8 mouse cellular contexts compared by ENCODE assay signal in the genomic region with DNA sequence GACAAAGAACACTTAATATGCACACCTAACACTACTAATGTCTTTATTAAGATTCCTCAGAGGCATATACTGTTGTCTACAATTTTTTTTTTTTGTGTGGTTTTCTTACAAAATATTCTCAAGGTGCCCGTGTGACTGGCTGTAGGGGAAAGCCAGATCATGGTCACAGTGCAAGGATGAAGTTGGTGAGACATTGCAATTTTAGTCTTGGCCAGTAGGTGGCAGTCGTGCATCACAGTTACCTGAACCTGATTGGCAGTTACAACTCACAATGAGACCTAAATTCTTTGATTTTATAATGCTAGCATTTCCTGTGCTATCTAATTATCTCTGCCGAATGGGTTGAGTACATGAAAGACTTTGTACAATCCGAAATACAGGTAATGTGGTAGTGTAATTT.
A peak's percentile ranks its signal among the peaks of the same experiment; 100 is the strongest.
DNase-seq lines count a peak whose midpoint lies in the region; ATAC-seq lines count a peak whose summit lies in the region.

No protein-coding gene starts in this region.

- no peak overlapping the region for H3K4me3 ChIP-seq in intestine, embryonic 14.5 days (ENCODE audit: low read depth, low read length)
- H3K4me3 ChIP-seq in intestine, embryonic 16.5 days (ENCODE audit: low read length) = no peak overlapping the region
- no peak overlapping the region for H3K4me3 ChIP-seq in forebrain, embryonic 16.5 days (replicated peaks; ENCODE audit: low read length)
- H3K4me3 ChIP-seq in hindbrain, embryonic 16.5 days (ENCODE audit: low read length) = no peak overlapping the region
- H3K4me3 ChIP-seq in midbrain, embryonic 14.5 days (replicated peaks; ENCODE audit: low read depth, low read length) = no peak overlapping the region

- H3K27ac ChIP-seq in intestine, embryonic 14.5 days (ENCODE audit: low read depth) = no peak overlapping the region
- no peak overlapping the region for H3K27ac ChIP-seq in intestine, embryonic 16.5 days (ENCODE audit: low read length)
- no peak overlapping the region for H3K27ac ChIP-seq in forebrain, embryonic 16.5 days (ENCODE audit: low read length)
- no peak overlapping the region for H3K27ac ChIP-seq in hindbrain, embryonic 16.5 days (ENCODE audit: low read depth, low read length)
- no peak overlapping the region for H3K27ac ChIP-seq in midbrain, embryonic 14.5 days (replicated peaks; ENCODE audit: low read depth, low read length)

- no peak for ATAC-seq in intestine, embryonic 14.5 days (replicated peaks; ENCODE audit: low FRiP score, low TSS enrichment, low read depth)
- no peak for ATAC-seq in intestine, embryonic 16.5 days
- ATAC-seq in cerebellum, adult (ENCODE audit: insufficient number of reproducible peaks, low FRiP score, low TSS enrichment) = peak; percentile 39
- peak; percentile 84 for ATAC-seq in forebrain, embryonic 16.5 days
- ATAC-seq in hindbrain, embryonic 16.5 days = peak; percentile 58; the same call in 1 of the 2 replicates
- ATAC-seq in midbrain, embryonic 14.5 days (ENCODE audit: low FRiP score, low TSS enrichment) = peak; percentile 70

- H3K27me3 ChIP-seq in intestine, embryonic 14.5 days (replicated peaks; ENCODE audit: control insufficient read depth, insufficient read depth, low read length) = no peaks in the 10 kb centered on the region
- no peaks in the 10 kb centered on the region for H3K27me3 ChIP-seq in intestine, embryonic 16.5 days (replicated peaks; ENCODE audit: control insufficient read depth, insufficient read depth, low read length)
- no peaks in the 10 kb centered on the region for H3K27me3 ChIP-seq in forebrain, embryonic 16.5 days (replicated peaks; ENCODE audit: control insufficient read depth, insufficient read depth, low read length)
- no peaks in the 10 kb centered on the region for H3K27me3 ChIP-seq in hindbrain, embryonic 16.5 days (replicated peaks; ENCODE audit: control insufficient read depth, insufficient read depth, low read length)
- no peaks in the 10 kb centered on the region for H3K27me3 ChIP-seq in midbrain, embryonic 14.5 days (ENCODE audit: control insufficient read depth, insufficient read depth, low read length)

- no peaks in the 10 kb centered on the region for H3K4me1 ChIP-seq in intestine, embryonic 14.5 days (replicated peaks; ENCODE audit: control insufficient read depth, insufficient read depth, low read length)
- no peaks in the 10 kb centered on the region for H3K4me1 ChIP-seq in intestine, embryonic 16.5 days (ENCODE audit: control insufficient read depth, insufficient read depth, low read length)
- H3K4me1 ChIP-seq in forebrain, embryonic 16.5 days (replicated peaks; ENCODE audit: control insufficient read depth, insufficient read depth, low read length) = no peaks in the 10 kb centered on the region
- H3K4me1 ChIP-seq in hindbrain, embryonic 16.5 days (ENCODE audit: control insufficient read depth, insufficient read depth, low read depth, low read length) = peaks cover 3% of the 10 kb centered on the region; the same call in 1 of the 2 replicates
- H3K4me1 ChIP-seq in midbrain, embryonic 14.5 days (ENCODE audit: control insufficient read depth, insufficient read depth, low read length) = 0 out of 2 replicates have a peak, but pooled peaks cover 5% of the 10 kb centered on the region

- no peak overlapping the region for H3K9ac ChIP-seq in intestine, embryonic 14.5 days (ENCODE audit: low read length)
- H3K9ac ChIP-seq in intestine, embryonic 16.5 days (ENCODE audit: low read depth, low read length) = no peak overlapping the region
- no peak overlapping the region for H3K9ac ChIP-seq in forebrain, embryonic 16.5 days (replicated peaks; ENCODE audit: low read depth, low read length)
- H3K9ac ChIP-seq in hindbrain, embryonic 16.5 days (ENCODE audit: low read depth, low read length) = no peak overlapping the region
- no peak overlapping the region for H3K9ac ChIP-seq in midbrain, embryonic 14.5 days (replicated peaks; ENCODE audit: low read length)

- intact Hi-C loops in left cerebral cortex, postnatal 10 days (cut with DNase I) = no loop called here

- no peak overlapping the region for H3K4me2 ChIP-seq in intestine, embryonic 14.5 days (ENCODE audit: low read length)
- H3K4me2 ChIP-seq in intestine, embryonic 16.5 days (ENCODE audit: low read depth, low read length) = no peak overlapping the region
- no peak overlapping the region for H3K4me2 ChIP-seq in forebrain, embryonic 16.5 days (ENCODE audit: low read length)
- H3K4me2 ChIP-seq in hindbrain, embryonic 16.5 days (ENCODE audit: low read length) = no peak overlapping the region
- no peak overlapping the region for H3K4me2 ChIP-seq in midbrain, embryonic 14.5 days (ENCODE audit: low read length)

- DNase-seq in intestine, embryonic 14.5 days (ENCODE audit: low spot score) = peak; percentile 85
- DNase-seq in left cerebral cortex, postnatal 10 days (ENCODE audit: extremely low spot score in 1 of 2, low spot score in 2 of 2) = peak; percentile 57 to 65
- DNase-seq in midbrain, embryonic 14.5 days = peak; percentile 90
- peak; percentile 31 to 63 for DNase-seq in spleen, postnatal 10 days (ENCODE audit: low spot score in 2 of 2)

- no peaks in the 10 kb centered on the region for H3K9me3 ChIP-seq in intestine, embryonic 14.5 days (ENCODE audit: control insufficient read depth, low read length)
- H3K9me3 ChIP-seq in intestine, embryonic 16.5 days (ENCODE audit: control insufficient read depth, low read length) = no peaks in the 10 kb centered on the region
- H3K9me3 ChIP-seq in forebrain, embryonic 16.5 days (ENCODE audit: control insufficient read depth, low read length) = no peaks in the 10 kb centered on the region
- no peaks in the 10 kb centered on the region for H3K9me3 ChIP-seq in hindbrain, embryonic 16.5 days (ENCODE audit: control insufficient read depth, low read length)
- no peaks in the 10 kb centered on the region for H3K9me3 ChIP-seq in midbrain, embryonic 14.5 days (ENCODE audit: control insufficient read depth, low read length)

- WGBS in intestine, embryonic 14.5 days = 12% methylated on average over 4 of the region's 4 CpGs
- WGBS in intestine, embryonic 16.5 days = 14% methylated on average over 4 of the region's 4 CpGs
- 6% methylated on average over 4 of the region's 4 CpGs for WGBS in forebrain, embryonic 16.5 days
- 10% methylated on average over 4 of the region's 4 CpGs for WGBS in hindbrain, embryonic 16.5 days
- WGBS in midbrain, embryonic 14.5 days = 12% methylated on average over 4 of the region's 4 CpGs

- H3K36me3 ChIP-seq in intestine, embryonic 14.5 days (ENCODE audit: control insufficient read depth, insufficient read depth, low read length) = no peaks in the 10 kb centered on the region
- no peaks in the 10 kb centered on the region for H3K36me3 ChIP-seq in intestine, embryonic 16.5 days (ENCODE audit: control insufficient read depth, insufficient read depth, low read length)
- no peaks in the 10 kb centered on the region for H3K36me3 ChIP-seq in forebrain, embryonic 16.5 days (ENCODE audit: control insufficient read depth, insufficient read depth)
- no peaks in the 10 kb centered on the region for H3K36me3 ChIP-seq in hindbrain, embryonic 16.5 days (ENCODE audit: control insufficient read depth, insufficient read depth, low read length)
- no peaks in the 10 kb centered on the region for H3K36me3 ChIP-seq in midbrain, embryonic 14.5 days (ENCODE audit: control insufficient read depth, insufficient read depth, low read length)

Comparison
In these comparisons a context has a peak if more than half of its experiments do, and no peak if none do; other contexts are left out.
1. ATAC-seq: peak in cerebellum, adult (single experiment), forebrain, embryonic 16.5 days (single experiment), hindbrain, embryonic 16.5 days (single experiment) and midbrain, embryonic 14.5 days (single experiment); none in intestine, embryonic 14.5 days (single experiment) and intestine, embryonic 16.5 days (single experiment).
2. Peak in every context shown above with its lines, with median percentiles within 50 percentile points of each other: DNase-seq.